Mouse (Mus musculus): ENCODE measurements around the gene Myo5c.

DNA sequence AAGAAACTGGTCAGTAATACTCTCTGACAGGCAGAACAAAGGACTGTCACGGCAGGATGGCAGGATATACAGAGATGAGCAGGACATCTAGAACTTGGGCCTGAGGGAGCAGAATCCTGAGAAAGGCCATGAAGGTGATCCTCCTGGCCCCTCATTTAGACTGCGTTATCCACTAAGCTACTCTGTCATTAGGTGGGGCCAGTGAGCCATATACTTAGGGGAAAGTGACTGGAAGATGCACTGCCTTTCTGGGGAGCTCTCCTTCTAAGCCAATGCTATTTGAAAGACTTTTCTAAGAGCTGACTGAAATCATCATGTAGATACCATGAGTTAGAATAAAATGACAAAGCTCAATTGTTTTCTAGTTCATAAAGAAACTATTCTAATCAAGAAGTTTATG is 21.6 kb upstream of the Myo5c start:
- TF ChIP-seq CTCF (IDR thresholded peaks at IDR 0.05; ENCODE audit: insufficient read depth, low read length) (no peak), POLR2A (IDR thresholded peaks at IDR 0.05; ENCODE audit: borderline replicate concordance, extremely low read depth, low read depth, low read length) (no peak)
